Mouse (Mus musculus) megakaryocyte, embryonic 14.5 days (primary cell): ENCODE results near the gene Zfand3. TPM values are rescaled to one million over a fixed set of nuclear protein-coding genes. Genes with fewer than 3 reads are reported as not detected.

Experiments
- H3K27me3 ChIP-seq: replicated peaks from 2 replicates; pipeline ENCODE3; 2012; ENCODE audit warnings: inconsistent platforms
- H3K36me3 ChIP-seq: replicated peaks from 2 replicates; pipeline ENCODE3; 2012; ENCODE audit warnings: low read length, inconsistent platforms, mixed read lengths
- H3K4me1 ChIP-seq: 2 replicates; pipeline ENCODE4 v1.6.1; 2012; ENCODE audit warnings: inconsistent platforms
- H3K4me3 ChIP-seq: replicated peaks from 2 replicates; pipeline ENCODE3; 2012; ENCODE audit warnings: moderate library complexity, mild to moderate bottlenecking, inconsistent platforms
- H3K9me3 ChIP-seq: 2 replicates; pipeline ENCODE4 v1.6.1; 2012; ENCODE audit warnings: inconsistent platforms
- FLI1 ChIP-seq: IDR thresholded peaks from 2 replicates; pipeline ENCODE4 v1.6.1; 2012; ENCODE audit warnings: low read length, inconsistent platforms, mixed read lengths
- GATA1 ChIP-seq: IDR thresholded peaks from 3 replicates; pipeline ENCODE4 v1.6.1; 2012; ENCODE audit warnings: mixed read lengths, low read length, inconsistent platforms, borderline replicate concordance
- polyA plus RNA-seq: library from polyadenylated mRNA; stranded (reverse); fragments of >175 nt; gene quantifications from 2 replicates; pipeline ENCODE4 v1.2.3, GENCODE M21; 2012; ENCODE audit warnings: low replicate concordance; ENCODE audit not compliant: insufficient read depth

Zfand3 gene
- polyA plus RNA-seq, 1 experiment = 157 TPM

GRCm38 (mm10) chr17:30181554-30181953 is 177.0 kb downstream of the Zfand3 start:
- TF ChIP-seq FLI1 (no peak), GATA1 (no peak)

GRCm38 (mm10) chr17:30182063-30182462 is 177.5 kb downstream of the Zfand3 start:
- H3K4me1 ChIP-seq = peaks cover 69% of the 10 kb centered on the region

More at GRCm38 (mm10) chr17:30181554-30181953, 177.0 kb downstream of the Zfand3 start:
- H3K4me1 ChIP-seq = peaks cover 64% of the 10 kb centered on the region
- H3K27me3 ChIP-seq = no peaks in the 10 kb centered on the region
- peak overlapping the region; percentile 46 for H3K4me3 ChIP-seq
- peaks cover 43% of the 10 kb centered on the region for H3K36me3 ChIP-seq
- no peaks in the 10 kb centered on the region for H3K9me3 ChIP-seq

GRCm38 (mm10) chr17:30183561-30183960 is 179.0 kb downstream of the Zfand3 start:
- Histone ChIP-seq H3K4me3 (no peak overlapping the region), H3K36me3 (peaks cover 27% of the 10 kb centered on the region), H3K4me1 (peaks cover 69% of the 10 kb centered on the region), H3K9me3 (no peaks in the 10 kb centered on the region), H3K27me3 (no peaks in the 10 kb centered on the region)
- no peak for TF ChIP-seq GATA1
- TF ChIP-seq FLI1 = no peak

More at GRCm38 (mm10) chr17:30182063-30182462, 177.5 kb downstream of the Zfand3 start:
- peaks cover 42% of the 10 kb centered on the region for H3K36me3 ChIP-seq
- H3K27me3 ChIP-seq = no peaks in the 10 kb centered on the region
- TF ChIP-seq GATA1 (no peak), FLI1 (no peak)
- no peaks in the 10 kb centered on the region for H3K9me3 ChIP-seq
- peak overlapping the region; percentile 67 for H3K4me3 ChIP-seq

- no peak overlapping the region for H3K4me3 ChIP-seq
- peaks cover 44% of the 10 kb centered on the region for H3K36me3 ChIP-seq
- TF ChIP-seq FLI1 = no peak
- H3K9me3 ChIP-seq = no peaks in the 10 kb centered on the region
- no peaks in the 10 kb centered on the region for H3K27me3 ChIP-seq
- peaks cover 60% of the 10 kb centered on the region for H3K4me1 ChIP-seq
Observed at GRCm38 (mm10) chr17:30187154-30187553, 182.6 kb downstream of the Zfand3 start.

DNA sequence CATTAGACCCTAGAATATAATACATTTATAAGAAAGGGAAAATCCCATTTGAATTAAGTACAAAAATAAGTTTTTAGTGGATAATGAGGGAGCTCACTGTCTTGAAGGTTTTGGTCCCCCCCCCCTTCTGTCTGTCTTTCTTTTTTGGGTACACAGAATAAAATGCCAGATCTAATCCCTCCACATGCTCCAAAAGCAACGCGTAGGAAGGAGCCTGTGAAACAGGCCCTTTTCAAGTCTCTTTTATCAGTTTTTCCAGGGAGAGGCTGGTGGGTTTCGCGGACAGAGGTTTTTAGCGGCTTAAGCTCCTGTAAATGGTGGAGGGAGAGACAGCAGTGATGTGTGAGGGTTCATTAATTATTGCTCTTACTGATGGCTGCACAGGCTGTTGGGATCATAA is 183.0 kb downstream of the Zfand3 start:
- Histone ChIP-seq H3K4me1 (peaks cover 59% of the 10 kb centered on the region), H3K4me3 (no peak overlapping the region), H3K9me3 (no peaks in the 10 kb centered on the region), H3K27me3 (no peaks in the 10 kb centered on the region), H3K36me3 (peaks cover 49% of the 10 kb centered on the region)
- no peak for TF ChIP-seq GATA1
- no peak for TF ChIP-seq FLI1

DNA sequence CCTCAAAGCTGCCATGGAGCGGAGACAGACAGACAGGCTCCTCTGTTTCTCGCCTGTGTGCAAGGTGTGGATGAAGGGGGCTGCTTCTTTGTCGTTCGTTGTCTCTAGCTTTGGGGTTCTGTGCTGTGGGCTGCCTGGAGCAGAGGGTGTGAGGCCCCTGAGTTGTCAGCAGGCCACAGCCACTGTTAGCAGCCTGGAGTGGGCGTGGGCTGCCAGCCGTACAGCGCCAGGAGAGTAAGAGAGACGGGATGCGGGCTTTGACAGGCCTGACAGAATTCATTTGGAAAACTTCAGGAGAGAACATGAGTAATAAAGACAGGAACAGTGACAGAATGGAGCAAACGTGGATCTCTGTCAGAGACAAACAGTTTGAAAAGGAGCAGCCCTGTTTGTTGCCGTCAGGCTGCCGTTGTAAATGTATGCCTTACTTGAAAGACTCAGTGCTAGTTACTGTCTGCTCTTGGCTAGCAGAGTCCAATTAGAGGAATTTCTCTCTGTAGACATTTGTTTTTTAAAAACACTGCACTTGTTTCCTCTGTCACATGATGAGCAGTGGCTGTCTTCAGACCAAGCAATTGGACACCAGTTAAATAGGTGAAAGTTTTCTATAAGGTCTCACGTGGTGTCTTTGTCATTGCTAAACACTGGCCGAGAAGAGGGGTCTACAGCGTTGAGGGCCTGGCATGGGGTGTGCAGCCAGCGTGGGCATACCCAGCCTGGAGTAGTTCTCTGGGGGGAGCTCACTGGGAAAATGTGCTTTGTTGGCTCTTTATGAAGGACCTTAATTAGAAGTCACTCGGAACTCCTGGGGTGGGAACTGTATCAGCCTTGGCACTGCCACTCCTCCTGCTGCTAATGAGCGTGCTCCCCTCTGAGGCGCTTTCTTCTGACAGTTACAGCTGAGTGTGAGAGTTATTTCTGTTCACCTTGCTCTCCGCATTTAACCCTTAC is 183.8 kb downstream of the Zfand3 start:
- Histone ChIP-seq H3K36me3 (peaks cover 49% of the 10 kb centered on the region), H3K4me3 (no peak overlapping the region), H3K9me3 (no peaks in the 10 kb centered on the region), H3K4me1 (peaks cover 59% of the 10 kb centered on the region), H3K27me3 (no peaks in the 10 kb centered on the region)
- TF ChIP-seq GATA1 (no peak), FLI1 (no peak)

DNA sequence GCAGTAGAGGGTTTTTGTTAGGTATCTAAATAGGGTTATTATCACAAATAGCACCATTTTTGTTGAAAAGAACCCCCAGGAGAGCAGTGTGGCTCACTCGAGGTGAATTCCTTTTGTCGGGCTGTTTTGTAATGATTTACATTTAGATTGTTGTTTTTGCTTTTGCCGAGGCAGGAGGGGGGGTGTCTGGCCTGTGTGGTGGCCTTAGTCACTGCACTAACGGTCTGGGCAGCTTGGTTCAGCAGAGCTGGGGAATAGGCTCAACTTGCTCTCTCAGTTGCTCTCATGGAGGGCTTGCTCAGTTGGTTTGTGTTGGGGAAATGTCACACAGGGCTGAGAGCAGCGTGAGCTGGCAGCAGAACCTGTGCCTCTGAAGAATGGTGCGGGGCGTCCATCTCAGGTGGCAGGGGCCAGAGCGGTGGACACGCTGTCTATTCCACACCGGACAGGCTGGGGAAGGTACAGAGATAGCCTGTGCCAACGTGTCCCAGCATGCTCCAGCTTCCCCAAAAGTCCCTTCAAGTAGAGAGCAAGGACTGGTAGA is 186.6 kb downstream of the Zfand3 start:
- Histone ChIP-seq H3K9me3 (no peaks in the 10 kb centered on the region), H3K27me3 (no peaks in the 10 kb centered on the region), H3K36me3 (peaks cover 61% of the 10 kb centered on the region), H3K4me1 (peaks cover 62% of the 10 kb centered on the region), H3K4me3 (no peak overlapping the region)
- TF ChIP-seq FLI1 = no peak
- TF ChIP-seq GATA1 = no peak

DNA sequence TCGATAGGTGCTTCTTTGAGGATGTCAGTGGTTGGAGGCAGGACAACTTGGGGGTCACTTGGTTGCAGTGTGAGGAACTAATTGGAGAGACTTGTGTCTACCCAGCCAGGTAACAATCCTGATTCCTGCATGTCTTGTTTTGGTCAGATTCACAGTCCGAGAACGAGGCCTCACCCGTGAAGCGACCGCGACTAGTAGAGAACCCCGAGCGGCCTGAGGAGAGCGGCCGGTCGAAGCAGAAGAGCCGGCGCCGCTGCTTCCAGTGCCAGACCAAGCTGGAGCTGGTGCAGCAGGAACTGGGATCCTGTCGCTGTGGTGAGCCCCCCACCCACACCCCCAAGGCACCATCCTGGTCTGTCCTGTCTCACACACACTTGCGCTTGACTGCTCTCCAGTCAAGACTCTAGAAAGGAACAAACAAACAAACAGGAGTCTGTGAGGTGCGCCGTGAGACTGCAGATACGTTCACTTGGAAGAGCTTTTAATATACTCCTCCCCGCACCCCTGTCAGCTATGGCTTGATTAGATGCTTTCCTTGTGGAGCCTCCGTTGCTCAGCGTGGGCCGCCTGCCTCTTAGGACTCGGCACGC is 188.0 kb downstream of the Zfand3 start:
- H3K27me3 ChIP-seq = no peaks in the 10 kb centered on the region
- peaks cover 73% of the 10 kb centered on the region for H3K36me3 ChIP-seq
- TF ChIP-seq GATA1 (no peak), FLI1 (no peak)
- no peaks in the 10 kb centered on the region for H3K9me3 ChIP-seq
- H3K4me1 ChIP-seq = peaks cover 66% of the 10 kb centered on the region
- H3K4me3 ChIP-seq = no peak overlapping the region

DNA sequence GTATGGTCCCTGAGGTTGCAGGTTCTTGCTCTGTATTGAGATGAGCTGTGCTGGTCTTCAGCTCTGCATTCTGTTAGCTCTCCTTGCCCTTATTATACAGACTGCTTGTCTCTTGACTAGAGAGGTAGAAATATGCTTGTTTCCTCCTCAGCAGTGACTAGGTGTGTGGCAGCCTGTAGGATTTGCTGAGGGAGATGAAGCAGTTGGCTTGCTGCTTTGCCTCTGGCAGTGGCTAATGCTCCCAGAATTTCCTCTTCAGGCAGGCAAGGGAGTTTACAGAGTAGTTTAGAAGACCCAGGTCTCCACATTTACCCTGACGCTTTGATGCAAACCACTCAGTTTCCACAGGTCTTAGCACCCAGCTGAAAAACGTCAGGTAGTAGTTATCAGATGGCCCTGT is 189.1 kb downstream of the Zfand3 start:
- peaks cover 66% of the 10 kb centered on the region for H3K4me1 ChIP-seq
- TF ChIP-seq FLI1 (no peak), GATA1 (no peak)

DNA sequence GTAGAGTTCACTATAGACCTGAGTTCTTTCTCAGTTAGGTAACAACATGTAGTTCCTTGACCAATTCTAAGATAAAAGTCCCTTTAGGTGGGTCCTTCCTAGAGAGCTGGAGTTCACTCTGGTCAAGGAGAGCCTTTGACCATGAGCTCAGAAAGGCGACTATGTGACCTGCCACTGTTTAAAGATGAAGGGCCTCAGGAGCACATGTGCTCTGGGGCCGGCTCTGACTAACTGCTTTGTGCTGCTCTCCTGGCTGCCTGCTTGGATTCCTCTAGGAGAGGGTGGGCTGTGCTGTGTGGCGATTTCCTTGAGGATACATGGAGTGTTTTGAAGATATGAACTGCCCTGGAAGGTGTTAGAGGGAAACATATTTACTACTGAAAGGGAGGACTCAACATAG is 189.6 kb downstream of the Zfand3 start:
- TF ChIP-seq FLI1 = no peak
- no peak for TF ChIP-seq GATA1
- no peaks in the 10 kb centered on the region for H3K9me3 ChIP-seq
- H3K36me3 ChIP-seq = peaks cover 87% of the 10 kb centered on the region
- H3K4me3 ChIP-seq = no peak overlapping the region
- no peaks in the 10 kb centered on the region for H3K27me3 ChIP-seq
- H3K4me1 ChIP-seq = peaks cover 69% of the 10 kb centered on the region

More for the DNA sequence above, 189.1 kb downstream of the Zfand3 start:
- Histone ChIP-seq H3K4me3 (no peak overlapping the region), H3K9me3 (no peaks in the 10 kb centered on the region), H3K36me3 (peaks cover 82% of the 10 kb centered on the region), H3K27me3 (no peaks in the 10 kb centered on the region)
